Mouse (Mus musculus): Measurements from ENCODE around the gene Zrsr1. TPM values are rescaled to one million over a fixed set of nuclear protein-coding genes. Genes with fewer than 3 reads are reported as not detected.

Zrsr1 gene
- total RNA-seq, 2 experiments from 2014 or later, result 12.1 to 13.5 TPM

DNA sequence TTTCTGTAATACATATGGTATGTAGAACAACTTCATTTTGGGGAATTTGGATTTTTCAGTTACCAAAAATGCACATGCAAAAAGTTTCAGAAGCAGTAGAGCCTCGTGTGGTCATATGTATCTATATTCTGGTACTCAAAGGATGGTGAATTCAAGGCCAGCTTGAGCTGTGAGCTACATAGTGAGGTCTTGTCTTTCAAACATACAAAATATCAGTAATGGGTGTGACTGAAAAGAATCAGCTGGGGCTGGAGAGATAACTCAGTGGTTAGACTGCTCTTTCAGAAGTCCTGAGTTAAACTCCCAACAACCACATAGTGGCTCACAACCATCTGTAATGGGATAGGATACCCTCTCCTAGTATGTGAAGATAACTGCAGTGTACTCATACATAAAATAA lies 26.5 kb downstream of the Zrsr1 start:
- no peak for DNase-seq (ENCODE audit: low spot score)
- intact Hi-C loops (cut with DNase I), result no loop called here

- DNase-seq (ENCODE audit: low spot score), result no peak
- intact Hi-C loops (cut with DNase I), result loop anchor here (5.0 kb wide), 3 partner anchors 142 to 267 kb away; partner anchors contain the start of gene Xpo1
Measured at GRCm38 (mm10) chr11:23005276-23005675, 33.5 kb downstream of the Zrsr1 start.

DNA sequence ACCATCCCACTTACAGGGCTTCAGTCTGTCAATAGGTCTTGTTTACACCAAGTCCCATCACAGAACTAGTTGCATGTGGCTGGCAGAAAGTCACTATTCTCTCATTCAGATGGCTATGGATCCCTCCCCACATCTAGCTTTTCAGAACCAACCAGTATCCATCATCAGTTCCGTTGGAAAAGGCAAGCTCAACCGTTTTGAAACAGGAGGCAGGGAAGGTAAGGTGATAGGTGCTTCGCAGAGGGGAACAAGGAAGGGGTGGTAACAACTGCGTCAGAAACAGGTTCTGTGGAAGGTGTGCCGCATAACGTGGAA lies 35.3 kb downstream of the Zrsr1 start:
- intact Hi-C loops (cut with DNase I), result loop anchor here (5.0 kb wide), 3 partner anchors 140 to 265 kb away; partner anchors contain the start of gene Xpo1
- no peak for DNase-seq (ENCODE audit: low spot score)

- intact Hi-C loops (cut with DNase I), result loop anchor here (2.0 to 5.0 kb wide), 4 partner anchors 17 to 265 kb away; partner anchors contain the start of genes Cct4 and Xpo1
- DNase-seq (ENCODE audit: low spot score), result peak; percentile 67
Measured at GRCm38 (mm10) chr11:23007481-23008180, 35.8 kb downstream of the Zrsr1 start, which contains the start of gene Fam161a. Gene Fam161a, plus strand, starts transcription at chr11:23007531.

DNA sequence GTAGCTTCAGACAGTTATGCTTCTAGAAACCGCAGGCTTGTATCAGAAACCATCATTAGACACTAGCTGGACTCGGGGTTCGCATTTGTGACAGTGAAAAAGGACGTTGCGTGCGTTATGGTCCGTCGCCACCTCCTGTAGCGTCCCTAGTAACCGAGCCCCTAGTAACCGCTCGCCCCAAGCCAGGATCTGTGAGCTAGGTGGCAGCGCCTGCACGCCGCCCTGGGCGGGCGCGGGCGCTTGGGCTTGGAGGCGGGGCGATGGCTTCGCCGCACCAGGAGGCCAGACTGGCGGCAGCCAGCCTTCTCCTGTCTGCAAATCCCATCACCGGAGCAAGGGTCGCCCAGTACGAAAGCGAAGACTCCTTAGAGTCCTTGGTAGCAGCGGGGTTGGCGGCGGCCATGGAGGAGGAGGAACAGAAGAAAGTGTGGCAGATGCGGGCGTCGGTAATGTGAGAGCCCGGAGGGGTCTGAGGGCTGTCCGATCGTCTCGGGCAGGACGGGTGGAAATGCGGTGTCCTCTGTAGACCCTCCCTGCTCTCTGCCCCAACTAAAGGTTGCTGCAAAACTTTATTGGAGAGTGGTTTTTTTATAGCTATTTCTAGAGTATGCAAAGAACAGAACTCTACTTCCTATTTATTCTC lies 36.5 kb downstream of the Zrsr1 start:
- DNase-seq (ENCODE audit: low spot score), result peak; percentile 74
- intact Hi-C loops (cut with DNase I), result loop anchor here (2.0 to 5.0 kb wide), 4 partner anchors 18 to 264 kb away; partner anchors contain the start of genes Cct4 and Xpo1

DNA sequence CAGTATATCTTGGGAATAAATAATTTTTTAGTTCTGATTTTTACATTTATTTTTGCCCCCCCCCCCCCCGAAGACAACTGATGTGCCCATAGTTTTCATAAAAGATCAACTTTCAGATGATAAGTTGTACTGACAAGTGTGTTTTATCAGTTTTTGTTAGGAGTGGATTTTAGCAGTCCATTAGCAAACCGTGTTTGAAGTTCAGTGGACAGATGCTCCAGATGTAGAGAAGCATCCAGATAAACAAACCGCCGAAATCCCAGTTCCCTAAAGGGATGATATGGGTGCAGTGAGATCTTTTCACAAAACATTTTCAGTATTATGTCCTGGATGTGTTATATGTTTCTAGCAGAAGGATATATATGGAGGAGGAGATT lies 37.0 kb downstream of the Zrsr1 start:
- intact Hi-C loops (cut with DNase I), result loop anchor here (2.0 to 5.0 kb wide), 4 partner anchors 18 to 263 kb away; partner anchors contain the start of genes Cct4 and Xpo1
- DNase-seq (ENCODE audit: low spot score), result no peak

GRCm38 (mm10) chr11:23013096-23013495 lies 41.3 kb downstream of the Zrsr1 start:
- intact Hi-C loops (cut with DNase I), result no loop called here
- DNase-seq (ENCODE audit: low spot score), result no peak

- intact Hi-C loops (cut with DNase I), result no loop called here
Measured at GRCm38 (mm10) chr11:23013580-23014294, 41.9 kb downstream of the Zrsr1 start.

DNA sequence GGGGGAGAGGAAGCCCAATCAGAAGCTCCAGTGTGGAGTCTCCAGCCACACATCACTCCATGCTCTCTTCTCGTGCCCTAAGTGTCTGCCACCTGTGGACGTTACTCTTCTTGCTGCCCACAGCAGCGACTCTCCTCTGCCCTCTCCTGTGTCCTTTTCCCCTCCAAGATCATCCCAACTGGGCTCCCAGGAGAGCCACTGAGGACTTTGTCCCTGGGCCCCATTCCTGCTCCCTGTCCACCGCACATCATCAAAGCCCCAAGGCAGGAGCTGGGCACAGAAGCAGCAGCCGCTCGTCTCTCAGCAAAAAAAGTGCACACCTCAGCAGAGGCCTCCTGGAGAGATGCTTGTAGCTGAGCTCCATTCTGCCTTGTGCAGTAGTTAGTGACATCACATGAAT lies 43.2 kb downstream of the Zrsr1 start:
- DNase-seq (ENCODE audit: low spot score), result no peak
- intact Hi-C loops (cut with DNase I), result no loop called here

More at GRCm38 (mm10) chr11:23013580-23014294, 41.9 kb downstream of the Zrsr1 start:
- DNase-seq (ENCODE audit: low spot score), result no peak

DNA sequence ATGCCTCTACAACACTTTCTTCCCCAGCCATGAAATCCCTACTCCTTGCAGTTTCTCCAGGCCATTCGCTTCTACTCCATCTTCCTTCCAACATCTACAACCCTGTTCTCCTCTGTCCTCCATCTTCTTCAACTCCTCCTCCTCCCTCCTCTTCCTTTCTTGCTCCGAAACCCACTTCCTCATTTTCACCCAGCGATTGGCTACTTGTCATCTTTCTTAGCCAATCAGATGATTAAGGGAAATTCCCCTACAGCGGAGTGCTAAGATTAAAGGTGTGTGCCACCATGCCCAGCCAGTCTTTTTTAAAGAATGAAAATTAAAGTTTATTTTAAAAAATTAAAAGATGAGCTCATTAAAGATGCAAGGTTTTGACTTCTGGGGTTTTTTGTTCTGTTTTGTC lies 46.1 kb downstream of the Zrsr1 start:
- intact Hi-C loops (cut with DNase I), result no loop called here

DNA sequence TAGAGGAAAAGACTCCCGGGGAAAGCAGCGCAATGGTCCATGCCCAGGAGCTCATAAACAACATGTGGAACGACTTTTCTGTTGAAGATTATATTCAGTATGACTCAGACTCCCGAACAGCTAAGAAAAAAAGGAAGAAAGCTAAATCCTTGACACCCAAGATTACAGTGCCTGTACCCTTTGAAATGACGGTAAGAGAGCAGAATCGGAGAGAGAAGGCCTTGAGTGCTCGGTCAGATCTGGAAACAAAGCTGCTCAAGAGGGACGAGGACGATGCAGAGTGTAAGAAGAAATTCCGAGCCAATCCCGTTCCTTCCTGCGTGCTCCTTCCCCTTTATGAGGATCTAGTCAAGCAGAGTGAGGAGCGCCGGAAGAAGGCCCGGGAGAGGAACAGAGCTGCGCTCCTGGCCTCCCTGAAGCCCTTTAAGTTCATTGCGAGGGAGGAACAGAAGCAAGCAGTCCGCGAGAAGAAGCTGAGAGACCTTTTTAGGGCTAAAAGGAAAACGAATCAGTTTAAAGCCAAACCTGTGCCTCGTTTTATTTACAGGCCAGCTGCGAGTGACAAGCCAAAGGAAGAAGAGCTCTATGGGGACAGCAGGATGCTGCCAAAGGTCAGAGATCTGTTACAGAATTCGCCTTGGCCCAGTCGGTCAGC lies 48.4 kb downstream of the Zrsr1 start:
- DNase-seq (ENCODE audit: low spot score), result no peak
- intact Hi-C loops (cut with DNase I), result no loop called here

More for the DNA sequence above, 46.1 kb downstream of the Zrsr1 start:
- no peak for DNase-seq (ENCODE audit: low spot score)

- no peak for DNase-seq (ENCODE audit: low spot score)
- intact Hi-C loops (cut with DNase I), result no loop called here
Measured at GRCm38 (mm10) chr11:23020841-23021240, 49.0 kb downstream of the Zrsr1 start.

- DNase-seq (ENCODE audit: low spot score), result no peak
- intact Hi-C loops (cut with DNase I), result no loop called here
Measured at GRCm38 (mm10) chr11:23023155-23023554, 51.4 kb downstream of the Zrsr1 start.

DNA sequence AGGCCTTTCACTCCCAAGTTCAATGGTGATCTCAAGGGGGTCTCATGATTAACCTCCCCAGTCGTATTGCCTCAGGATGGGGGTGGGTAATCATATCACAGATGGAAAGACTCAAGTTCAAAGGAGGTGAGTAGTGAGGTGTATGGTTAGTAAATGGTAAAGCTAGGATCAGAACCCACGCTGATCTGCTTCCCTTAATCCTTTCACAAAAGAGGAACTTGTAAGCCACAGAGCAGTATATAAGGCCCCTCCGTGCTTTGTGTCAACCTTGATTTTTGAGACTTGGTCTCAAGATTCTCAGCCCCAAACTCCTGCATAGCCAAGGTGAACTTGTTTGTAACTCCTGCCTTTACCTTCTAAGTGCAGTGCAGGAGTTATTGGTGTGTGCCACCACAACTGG lies 52.4 kb downstream of the Zrsr1 start:
- intact Hi-C loops (cut with DNase I), result no loop called here

More for the DNA sequence above, 52.4 kb downstream of the Zrsr1 start:
- DNase-seq (ENCODE audit: low spot score), result no peak

Other genes with a start within 250 kb of the Zrsr1 start
- gene B3gnt2, start 111.0 kb upstream of the Zrsr1 start, total RNA-seq (2021), result 1 to 10 TPM; 4.8 to 6.0 TPM
- 1 to 10 TPM; 5.4 to 5.8 TPM for gene Gm28048, start 10.1 kb downstream of the Zrsr1 start, total RNA-seq (2021)
- gene Commd1, start 10.4 kb downstream of the Zrsr1 start, total RNA-seq (2021), result 100 to 1,000 TPM; 147 to 169 TPM
- 100 to 1,000 TPM; 114 to 121 TPM for gene Cct4, start 18.5 kb downstream of the Zrsr1 start, total RNA-seq (2021)
- 1 to 10 TPM; 1.5 to 1.6 TPM for gene Fam161a, start 35.5 kb downstream of the Zrsr1 start, total RNA-seq (2021)